Mouse (Mus musculus) CH12.LX (cell line): ENCODE results near the gene 4833427G06Rik.

Source experiments
- CHD2 ChIP-seq: IDR thresholded peaks from 2 replicates; pipeline ENCODE4 v1.6.1; 2011; ENCODE audit warnings: low read length, improper control_type of control experiment
- CTCF ChIP-seq, 2 experiments: IDR thresholded peaks in 1 of 2; conservative IDR thresholded peaks in 1 of 2; 2 replicates each; pipeline ENCODE4 v1.5.1; 2011 to 2012; ENCODE audit warnings: low read depth in 2 of 2, low read length in 2 of 2, improper control_type of control experiment in 1 of 2, inconsistent platforms in 1 of 2, mild to moderate bottlenecking in 1 of 2, moderate library complexity in 1 of 2
- ELF1 ChIP-seq: IDR thresholded peaks from 2 replicates; pipeline ENCODE4 v1.6.1; 2014; ENCODE audit warnings: low read depth, mild to moderate bottlenecking, inconsistent platforms, low read length, improper control_type of control experiment
- EP300 ChIP-seq: IDR thresholded peaks from 2 replicates; pipeline ENCODE4 v1.6.1; 2011; ENCODE audit warnings: low read length, improper control_type of control experiment
- HCFC1 ChIP-seq: IDR thresholded peaks from 2 replicates; pipeline ENCODE4 v1.6.1; 2012; ENCODE audit warnings: low read depth, mild to moderate bottlenecking, inconsistent platforms, low read length, improper control_type of control experiment
- JUN ChIP-seq: IDR thresholded peaks from 2 replicates; pipeline ENCODE4 v1.6.1; 2011; ENCODE audit warnings: low read depth, mild to moderate bottlenecking, low read length, improper control_type of control experiment, moderate library complexity; ENCODE audit not compliant: insufficient read depth
- POLR2A ChIP-seq: IDR thresholded peaks from 2 replicates; pipeline ENCODE4 v1.6.1; 2011; ENCODE audit warnings: low read depth, mild to moderate bottlenecking, improper control_type of control experiment, low read length
- TCF12 ChIP-seq: IDR thresholded peaks from 2 replicates; pipeline ENCODE4 v1.6.1; 2014; ENCODE audit warnings: low read depth, mild to moderate bottlenecking, inconsistent platforms, low read length, improper control_type of control experiment
- UBTF ChIP-seq: IDR thresholded peaks from 2 replicates; pipeline ENCODE4 v1.6.1; 2012; ENCODE audit warnings: low read depth, mild to moderate bottlenecking, inconsistent platforms, low read length, improper control_type of control experiment, moderate library complexity

DNA sequence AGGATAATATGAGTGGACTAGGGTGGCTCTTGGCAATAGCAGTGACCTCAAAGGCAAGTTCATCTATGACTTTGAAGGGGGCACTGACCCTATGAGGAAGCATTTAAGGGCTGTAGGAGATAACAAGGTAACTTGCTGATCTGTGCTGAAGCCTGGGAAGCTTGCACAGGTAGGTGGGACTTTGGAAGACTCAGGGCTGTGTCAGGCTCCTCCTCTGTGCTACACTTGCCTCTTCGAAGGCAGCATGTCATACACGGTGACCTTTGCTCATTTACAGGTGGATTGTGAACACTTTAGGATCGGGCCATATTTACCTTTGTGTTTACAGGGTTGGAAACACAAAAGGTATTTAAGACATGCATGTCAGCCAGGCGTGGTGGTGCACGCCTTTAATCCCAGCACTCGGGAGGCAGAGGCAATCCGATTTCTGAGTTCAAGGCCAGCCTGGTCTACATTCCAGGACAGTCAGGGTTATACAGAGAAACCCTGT, 60.3 kb downstream of the 4833427G06Rik start:
- no peak for TF ChIP-seq CHD2
- no peak for TF ChIP-seq CTCF (conservative IDR thresholded peaks at IDR 0.05 in 1 of 2, IDR thresholded peaks at IDR 0.05 in 1 of 2; ENCODE audit: low read depth in 2 of 2, low read length in 2 of 2)
- TF ChIP-seq EP300 = no peak
- TF ChIP-seq POLR2A = no peak
- TF ChIP-seq TCF12 = no peak
- TF ChIP-seq UBTF = no peak
- no peak for TF ChIP-seq JUN
- TF ChIP-seq HCFC1 = no peak
- TF ChIP-seq ELF1 = no peak
